Mouse (Mus musculus) CH12.LX (cell line): ENCODE results near the gene G6pc. TPM values are rescaled to one million over a fixed set of nuclear protein-coding genes. Genes with fewer than 3 reads are reported as not detected.

Source experiments
- DNase-seq: peaks from one replicate; pipeline ENCODE4 v3.0.0-alpha.2; 2013; ENCODE audit errors: extremely low read depth
- H3K27ac ChIP-seq: 2 replicates; pipeline ENCODE4 v1.5.1; 2012; ENCODE audit warnings: low read depth, mild to moderate bottlenecking, control low read depth, moderate library complexity; ENCODE audit not compliant: insufficient read depth
- H3K27me3 ChIP-seq: replicated peaks from 2 replicates; pipeline ENCODE3; 2012; ENCODE audit warnings: inconsistent platforms
- H3K36me3 ChIP-seq, 2 experiments: replicated peaks in 1 of 2; 2 replicates each; pipeline versions ENCODE3 to v1.6.1; 2012; ENCODE audit warnings: inconsistent platforms in 1 of 2, low read length in 1 of 2, mild to moderate bottlenecking in 1 of 2, mixed read lengths in 1 of 2, moderate library complexity in 1 of 2; ENCODE audit not compliant: control insufficient read depth in 1 of 2, insufficient read depth in 1 of 2
- H3K4me1 ChIP-seq, 2 experiments: 2 replicates each; pipeline ENCODE4 v1.6.1; 2012; ENCODE audit warnings: inconsistent platforms in 1 of 2, moderate library complexity in 1 of 2; ENCODE audit not compliant: insufficient read depth in 2 of 2, control insufficient read depth in 1 of 2
- H3K4me2 ChIP-seq: 2 replicates; pipeline ENCODE4 v1.6.1; 2012; ENCODE audit warnings: low read depth, mild to moderate bottlenecking, control low read depth; ENCODE audit not compliant: poor library complexity, insufficient read depth, severe bottlenecking
- H3K4me3 ChIP-seq, 3 experiments: fragments of 150-350 bp in 1 of 3; sonication (generic) in 1 of 3; replicated peaks in 1 of 3; 2 replicates each; pipeline versions ENCODE3 to v1.5.1; 2011 to 2012; ENCODE audit warnings: low read depth in 2 of 3, low read length in 2 of 3, mild to moderate bottlenecking in 2 of 3, moderate library complexity in 2 of 3, control low read depth in 1 of 3, improper control_type of control experiment in 1 of 3, inconsistent platforms in 1 of 3, mixed read lengths in 1 of 3; ENCODE audit not compliant: poor library complexity in 1 of 3
- H3K79me2 ChIP-seq: replicated peaks from 2 replicates; pipeline ENCODE4 v1.6.1; 2012; ENCODE audit warnings: mild to moderate bottlenecking, moderate library complexity; ENCODE audit not compliant: control insufficient read depth, poor library complexity, insufficient read depth, severe bottlenecking; ENCODE audit errors: extremely low read depth
- H3K9ac ChIP-seq: 2 replicates; pipeline ENCODE4 v1.6.1; 2012; ENCODE audit warnings: low read depth, mild to moderate bottlenecking, control low read depth, moderate library complexity; ENCODE audit not compliant: insufficient read depth
- H3K9me3 ChIP-seq: replicated peaks from 2 replicates; pipeline ENCODE3; 2012; ENCODE audit warnings: low read length, inconsistent platforms, mixed read lengths
- BHLHE40 ChIP-seq: IDR thresholded peaks from 2 replicates; pipeline ENCODE4 v1.6.1; 2011; ENCODE audit warnings: mild to moderate bottlenecking, low read depth, low read length, improper control_type of control experiment
- CHD1 ChIP-seq: IDR thresholded peaks from 2 replicates; pipeline ENCODE4 v1.6.1; 2012; ENCODE audit warnings: low read depth, low read length, improper control_type of control experiment, inconsistent platforms
- CHD2 ChIP-seq: IDR thresholded peaks from 2 replicates; pipeline ENCODE4 v1.6.1; 2011; ENCODE audit warnings: low read length, improper control_type of control experiment
- CTCF ChIP-seq, 2 experiments: IDR thresholded peaks in 1 of 2; conservative IDR thresholded peaks in 1 of 2; 2 replicates each; pipeline ENCODE4 v1.5.1; 2011 to 2012; ENCODE audit warnings: low read depth in 2 of 2, low read length in 2 of 2, improper control_type of control experiment in 1 of 2, inconsistent platforms in 1 of 2, mild to moderate bottlenecking in 1 of 2, moderate library complexity in 1 of 2
- E2F4 ChIP-seq: IDR thresholded peaks from 2 replicates; pipeline ENCODE4 v1.6.1; 2011; ENCODE audit warnings: low read depth, low read length, improper control_type of control experiment; ENCODE audit not compliant: insufficient replicate concordance
- EP300 ChIP-seq: IDR thresholded peaks from 2 replicates; pipeline ENCODE4 v1.6.1; 2011; ENCODE audit warnings: low read length, improper control_type of control experiment
- ETS1 ChIP-seq: conservative IDR thresholded peaks from 2 replicates; pipeline ENCODE4 v1.6.1; 2012; ENCODE audit warnings: low read depth, mild to moderate bottlenecking, inconsistent platforms, low read length, improper control_type of control experiment, moderate library complexity
- GABPA ChIP-seq: IDR thresholded peaks from 2 replicates; pipeline ENCODE4 v1.6.1; 2012; ENCODE audit warnings: low read depth, low read length, improper control_type of control experiment, inconsistent platforms; ENCODE audit not compliant: insufficient replicate concordance
- HCFC1 ChIP-seq: IDR thresholded peaks from 2 replicates; pipeline ENCODE4 v1.6.1; 2012; ENCODE audit warnings: low read depth, mild to moderate bottlenecking, inconsistent platforms, low read length, improper control_type of control experiment
- JUN ChIP-seq: IDR thresholded peaks from 2 replicates; pipeline ENCODE4 v1.6.1; 2011; ENCODE audit warnings: low read depth, mild to moderate bottlenecking, low read length, improper control_type of control experiment, moderate library complexity; ENCODE audit not compliant: insufficient read depth
- KAT2A ChIP-seq: IDR thresholded peaks from 2 replicates; pipeline ENCODE4 v1.6.1; 2012; ENCODE audit warnings: low read length, improper control_type of control experiment, inconsistent platforms; ENCODE audit not compliant: insufficient replicate concordance
- MAFK ChIP-seq: IDR thresholded peaks from 2 replicates; pipeline ENCODE4 v1.6.1; 2011; ENCODE audit warnings: low read length, improper control_type of control experiment; ENCODE audit not compliant: insufficient replicate concordance
- MAX ChIP-seq: IDR thresholded peaks from 2 replicates; pipeline ENCODE4 v1.6.1; 2011; ENCODE audit warnings: low read length, improper control_type of control experiment
- MEF2A ChIP-seq: IDR thresholded peaks from 2 replicates; pipeline ENCODE4 v1.6.1; 2014; ENCODE audit warnings: low read depth, mild to moderate bottlenecking, inconsistent platforms, low read length, improper control_type of control experiment, borderline replicate concordance
- NELFE ChIP-seq: IDR thresholded peaks from 2 replicates; pipeline ENCODE4 v1.6.1; 2011; ENCODE audit warnings: low read depth, low read length, improper control_type of control experiment
- NRF1 ChIP-seq: IDR thresholded peaks from 2 replicates; pipeline ENCODE4 v1.6.1; 2014; ENCODE audit warnings: low read depth, mild to moderate bottlenecking, inconsistent platforms, low read length, improper control_type of control experiment, moderate library complexity
- PAX5 ChIP-seq: IDR thresholded peaks from 2 replicates; pipeline ENCODE4 v1.6.1; 2012; ENCODE audit warnings: low read length, inconsistent platforms, mixed read lengths
- POLR2A ChIP-seq: IDR thresholded peaks from 2 replicates; pipeline ENCODE4 v1.6.1; 2011; ENCODE audit warnings: low read depth, mild to moderate bottlenecking, improper control_type of control experiment, low read length
- POLR2AphosphoS2 ChIP-seq: IDR thresholded peaks from 2 replicates; pipeline ENCODE4 v1.6.1; 2011; ENCODE audit warnings: low read depth, low read length, improper control_type of control experiment
- RCOR1 ChIP-seq: conservative IDR thresholded peaks from 2 replicates; pipeline ENCODE4 v1.6.1; 2012; ENCODE audit warnings: low read depth, mild to moderate bottlenecking, inconsistent platforms, low read length, improper control_type of control experiment
- SIN3A ChIP-seq: IDR thresholded peaks from 2 replicates; pipeline ENCODE4 v1.6.1; 2012; ENCODE audit warnings: low read length, improper control_type of control experiment, inconsistent platforms
- SMC3 ChIP-seq: IDR thresholded peaks from 2 replicates; pipeline ENCODE4 v1.6.1; 2011; ENCODE audit warnings: low read depth, low read length, improper control_type of control experiment
- TBP ChIP-seq: conservative IDR thresholded peaks from 2 replicates; pipeline ENCODE4 v1.6.1; 2011; ENCODE audit warnings: low read depth, low read length, improper control_type of control experiment
- TCF12 ChIP-seq: IDR thresholded peaks from 2 replicates; pipeline ENCODE4 v1.6.1; 2014; ENCODE audit warnings: low read depth, mild to moderate bottlenecking, inconsistent platforms, low read length, improper control_type of control experiment
- UBTF ChIP-seq: IDR thresholded peaks from 2 replicates; pipeline ENCODE4 v1.6.1; 2012; ENCODE audit warnings: low read depth, mild to moderate bottlenecking, inconsistent platforms, low read length, improper control_type of control experiment, moderate library complexity
- USF1 ChIP-seq: IDR thresholded peaks from 2 replicates; pipeline ENCODE4 v1.6.1; 2014; ENCODE audit warnings: low read depth, mild to moderate bottlenecking, inconsistent platforms, low read length, improper control_type of control experiment
- USF2 ChIP-seq: conservative IDR thresholded peaks from 2 replicates; pipeline ENCODE4 v1.6.1; 2011; ENCODE audit warnings: low read depth, low read length, improper control_type of control experiment
- ZKSCAN1 ChIP-seq: IDR thresholded peaks from 2 replicates; pipeline ENCODE4 v1.6.1; 2012; ENCODE audit warnings: low read depth, inconsistent platforms, low read length, improper control_type of control experiment, borderline replicate concordance
- ZMIZ1 ChIP-seq: IDR thresholded peaks from 2 replicates; pipeline ENCODE4 v1.6.1; 2012; ENCODE audit warnings: low read depth, mild to moderate bottlenecking, inconsistent platforms, low read length, improper control_type of control experiment
- ZNF384 ChIP-seq: IDR thresholded peaks from 2 replicates; pipeline ENCODE4 v1.6.1; 2012; ENCODE audit warnings: low read depth, low read length, improper control_type of control experiment, inconsistent platforms
- dilution Hi-C: fragments of 300-500 bp; cut with MboI; formaldehyde crosslinking; loops from 2 replicates; pipeline ENCODE4 v1.14.3; 2020; ENCODE audit warnings: low sequenced_read_pairs; ENCODE audit not compliant: extremely low pct_unique_long_range_greater_than_20kb, extremely low pct_ligation_motif_present
- in situ Hi-C: fragments of 300-500 bp; cut with MboI; formaldehyde crosslinking; loops from 3 replicates; pipeline ENCODE4 v1.14.3; 2019; ENCODE audit warnings: low sequenced_read_pairs, low pct_ligation_motif_present, low pct_unique_long_range_greater_than_20kb, mixed read lengths
- polyA plus RNA-seq: library from polyadenylated mRNA; unstranded; fragments of >175 nt; gene quantifications from 2 replicates; pipeline ENCODE4 v1.2.1, GENCODE M21; 2012; ENCODE audit warnings: low read depth; ENCODE audit not compliant: insufficient read length
- total RNA-seq, 2 experiments: library from RNA; depleted of rRNA; stranded (reverse); fragments of 300-350 nt in 1 of 2; fragments of >200 nt in 1 of 2; gene quantifications; 2 replicates each; pipeline ENCODE4 v1.2.3; 2012 to 2014

The G6pc gene
- total and polyA plus RNA-seq, 3 experiments = 0.08 TPM; not detected in 2

GRCm38 (mm10) chr11:101357505-101358182, 9.7 kb upstream of the G6pc start:
- H3K4me2 ChIP-seq = no peak overlapping the region
- no peak overlapping the region for H3K9ac ChIP-seq
- peaks cover 4 to 14% of the 10 kb centered on the region in 2 experiments; a peak in 3 of 4 replicates for H3K4me1 ChIP-seq
- in situ Hi-C loops (no loop called here), dilution Hi-C loops (no loop called here)
- H3K27ac ChIP-seq = no peak overlapping the region
- TF ChIP-seq POLR2AphosphoS2 = no peak
- no peak for TF ChIP-seq NRF1
- no peak for TF ChIP-seq EP300
- H3K9me3 ChIP-seq = no peaks in the 10 kb centered on the region
- no peak overlapping the region for H3K4me3 ChIP-seq
- H3K79me2 ChIP-seq = no peaks in the 10 kb centered on the region
- no peaks in the 10 kb centered on the region for H3K36me3 ChIP-seq
- no peak for DNase-seq
- peaks cover 2% of the 10 kb centered on the region for H3K27me3 ChIP-seq

- no peaks in the 10 kb centered on the region for H3K36me3 ChIP-seq
- in situ Hi-C loops = no loop called here
These were observed 7.6 kb upstream of the G6pc start for GRCm38 (mm10) chr11:101359776-101360175.

GRCm38 (mm10) chr11:101360651-101361113, 6.7 kb upstream of the G6pc start:
- no peak overlapping the region for H3K27ac ChIP-seq
- no peak overlapping the region for H3K9ac ChIP-seq
- dilution Hi-C loops (no loop called here), in situ Hi-C loops (no loop called here)
- no peak overlapping the region; the same call in 1 of the 2 replicates for H3K4me2 ChIP-seq
- no peaks in the 10 kb centered on the region for H3K79me2 ChIP-seq
- no peaks in the 10 kb centered on the region for H3K36me3 ChIP-seq
- peaks cover 4 to 14% of the 10 kb centered on the region in 2 experiments; a peak in 3 of 4 replicates for H3K4me1 ChIP-seq
- no peak for DNase-seq
- H3K4me3 ChIP-seq = no peak overlapping the region
- no peaks in the 10 kb centered on the region for H3K9me3 ChIP-seq
- no peaks in the 10 kb centered on the region for H3K27me3 ChIP-seq
- TF ChIP-seq ZKSCAN1 = no peak
- TF ChIP-seq BHLHE40 = peak; percentile 47
- no peak for TF ChIP-seq HCFC1
- TF ChIP-seq MEF2A = peak; percentile 49; the same call in 1 of the 2 replicates
- TF ChIP-seq MAX = no peak
- TF ChIP-seq USF2 = peak; percentile 34; the same call in 1 of the 2 replicates
- no peak for TF ChIP-seq ZMIZ1
- no peak for TF ChIP-seq PAX5
- TF ChIP-seq POLR2A = no peak
- TF ChIP-seq TCF12 = no peak
- TF ChIP-seq USF1 = peak; percentile 70
- TF ChIP-seq RCOR1 = no peak
- no peak for TF ChIP-seq CHD1
- TF ChIP-seq NELFE = no peak
- no peak for TF ChIP-seq POLR2AphosphoS2
- TF ChIP-seq JUN = no peak

More at GRCm38 (mm10) chr11:101359776-101360175, 7.6 kb upstream of the G6pc start:
- H3K4me1 ChIP-seq = peaks cover 4 to 14% of the 10 kb centered on the region in 2 experiments; a peak in 3 of 4 replicates
- no peak overlapping the region for H3K4me3 ChIP-seq
- dilution Hi-C loops = no loop called here
- H3K27ac ChIP-seq = no peak overlapping the region
- H3K79me2 ChIP-seq = no peaks in the 10 kb centered on the region
- H3K4me2 ChIP-seq = no peak overlapping the region
- TF ChIP-seq TBP = no peak
- no peak for TF ChIP-seq NELFE
- no peak for TF ChIP-seq GABPA
- TF ChIP-seq SMC3 = no peak
- no peak for TF ChIP-seq KAT2A
- TF ChIP-seq E2F4 = no peak
- no peak for TF ChIP-seq SIN3A
- TF ChIP-seq BHLHE40 = no peak
- no peak for TF ChIP-seq UBTF
- no peak for TF ChIP-seq POLR2AphosphoS2
- no peak for TF ChIP-seq USF1
- no peak for TF ChIP-seq EP300
- no peak for TF ChIP-seq NRF1
- TF ChIP-seq RCOR1 = no peak
- no peak for TF ChIP-seq CTCF (conservative IDR thresholded peaks at IDR 0.05 in 1 of 2, IDR thresholded peaks at IDR 0.05 in 1 of 2; ENCODE audit: low read depth in 2 of 2, low read length in 2 of 2)
- TF ChIP-seq ETS1 = no peak
- TF ChIP-seq ZNF384 = no peak
- no peak for TF ChIP-seq CHD2
- no peak for TF ChIP-seq MAFK
- H3K9ac ChIP-seq = no peak overlapping the region
- no peak for DNase-seq
- peaks cover 2% of the 10 kb centered on the region for H3K27me3 ChIP-seq
- no peaks in the 10 kb centered on the region for H3K9me3 ChIP-seq
